Mouse (Mus musculus) sigmoid colon, adult 10 weeks (tissue): ENCODE data around the gene Trim25. TPM values are rescaled to one million over a fixed set of nuclear protein-coding genes. Genes with fewer than 3 reads are reported as not detected.

ENCODE experiments used
- polyA plus RNA-seq: library from polyadenylated mRNA; stranded (reverse); fragments of 350-450 nt; fragmentation: Illumina TruSeq; extraction: RNeasy Lipid Tissue Mini Kit (QIAGEN cat#74804); gene quantifications from one replicate; pipeline ENCODE4 v1.2.3, GENCODE M21; 2014; ENCODE audit warnings: low read depth, low replicate concordance

The Trim25 gene
- 56.3 TPM for polyA plus RNA-seq

DNA sequence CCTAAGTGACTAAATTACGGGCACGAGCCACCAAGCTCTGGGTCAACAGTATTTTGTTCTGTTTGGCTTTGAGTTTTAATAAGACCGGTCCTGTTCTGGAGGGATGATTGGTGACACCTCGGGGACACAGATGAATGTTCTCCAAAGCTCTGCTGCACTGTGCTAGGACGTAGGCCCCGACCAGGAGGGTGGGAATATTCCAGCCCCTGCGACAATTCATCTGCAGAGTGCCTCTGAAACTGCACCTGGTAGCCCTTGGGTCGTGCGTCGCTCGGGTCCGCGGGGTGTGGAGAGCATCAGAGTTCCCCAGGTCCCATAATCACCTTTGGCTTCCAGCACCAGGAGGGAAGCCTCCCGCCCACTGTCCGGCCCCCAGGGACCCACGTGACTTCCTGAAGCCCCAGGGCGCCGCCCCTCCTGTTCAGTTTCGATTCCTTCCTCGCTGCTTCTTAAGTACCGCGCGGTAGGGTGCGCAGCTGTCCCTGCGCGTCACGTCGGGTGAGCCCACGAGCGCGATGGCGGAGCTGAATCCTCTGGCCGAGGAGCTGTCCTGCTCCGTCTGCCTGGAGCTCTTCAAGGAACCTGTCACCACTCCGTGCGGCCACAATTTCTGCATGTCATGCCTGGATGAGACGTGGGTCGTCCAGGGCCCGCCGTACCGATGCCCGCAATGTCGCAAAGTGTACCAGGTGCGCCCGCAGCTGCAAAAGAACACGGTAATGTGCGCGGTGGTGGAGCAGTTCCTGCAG is at the start of gene Trim25:
TSS of gene Trim25 (plus strand) at position 403 of the 749 bp plus-strand sequence.

GRCm38 (mm10) chr11:88955217-88955969 is 43.8 kb upstream of the Trim25 start, which contains the start of gene Scpep1:
Gene Scpep1, minus strand, starts transcription at chr11:88955465.

DNA sequence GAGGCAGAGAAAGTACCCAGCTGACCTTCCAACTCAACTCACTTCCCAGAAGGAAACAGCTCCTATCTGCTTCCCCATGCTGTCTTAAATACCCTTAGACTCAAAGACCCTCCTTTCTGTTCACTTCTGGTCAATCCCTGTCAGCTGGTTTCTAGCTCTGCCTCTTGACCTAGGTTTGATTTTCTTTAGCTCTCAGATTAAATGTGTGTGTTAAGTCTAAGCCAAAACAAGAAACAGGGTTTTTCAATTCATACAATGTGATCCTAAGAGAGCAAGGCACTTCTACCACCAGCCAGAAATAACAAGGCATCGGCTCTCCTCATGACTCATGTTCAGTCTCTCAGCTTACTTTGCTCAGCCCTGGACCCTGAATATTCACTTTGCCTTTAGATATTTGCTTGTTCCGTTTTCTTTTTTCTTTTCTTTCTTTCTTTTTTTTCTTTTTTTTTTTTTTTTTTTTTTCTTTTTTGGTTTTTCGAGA is 32.3 kb upstream of the Trim25 start, which contains the start of gene Elobl:
TSS of gene Elobl (minus strand) at position 51 of the 481 bp plus-strand sequence.

GRCm38 (mm10) chr11:88970202-88970732 is 28.9 kb upstream of the Trim25 start, which contains the start of gene Coil:
Gene Coil, plus strand, starts transcription at chr11:88970252.

DNA sequence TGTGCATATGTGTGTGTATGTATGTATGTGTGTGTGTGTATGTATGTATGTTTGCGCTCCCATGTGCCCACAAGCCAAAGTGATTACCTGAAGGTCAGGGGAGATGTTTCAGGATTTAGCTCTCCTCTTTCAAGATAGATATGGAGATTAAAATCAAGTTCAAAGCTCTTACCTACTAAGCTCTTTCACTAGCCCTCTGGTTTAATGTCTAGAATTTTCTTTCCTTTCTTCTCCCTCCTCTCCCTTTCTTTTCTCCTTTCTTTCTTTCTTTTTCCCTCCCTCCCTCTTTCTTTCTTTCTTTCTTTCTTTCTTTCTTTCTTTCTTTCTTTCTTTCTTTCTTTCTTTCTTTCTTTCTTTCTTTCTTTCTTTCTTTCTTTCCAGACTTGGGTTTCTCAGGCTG is 67.6 kb downstream of the Trim25 start, which contains the start of gene Dgke:
TSS of gene Dgke (minus strand) at position 101 of the 400 bp plus-strand sequence.

Other genes with a start within 250 kb of the Trim25 start
- gene Akap1, start 134.8 kb upstream of the Trim25 start, polyA plus RNA-seq, result 25.0 TPM
- 25.8 TPM for gene Scpep1, start 43.9 kb upstream of the Trim25 start, polyA plus RNA-seq
- not detected for gene Elobl, start 32.4 kb upstream of the Trim25 start, polyA plus RNA-seq
- 7.3 TPM for gene Coil, start 29.1 kb upstream of the Trim25 start, polyA plus RNA-seq
- gene Dgke, start 67.5 kb downstream of the Trim25 start, polyA plus RNA-seq, result 10.7 TPM
- not detected for gene Gm525, start 74.5 kb downstream of the Trim25 start, polyA plus RNA-seq